Mouse (Mus musculus) hindbrain, postnatal 0 days (tissue): Measurements from ENCODE around the gene Nr3c2. TPM values are rescaled to one million over a fixed set of nuclear protein-coding genes. Genes with fewer than 3 reads are reported as not detected.

Experiments used
- ATAC-seq: fragments of 200-750 bp; cut with Nextera tagmentation; 2 replicates; pipeline ENCODE4 v1.8.0; 2017; ENCODE audit warnings: mild to moderate bottlenecking, moderate TSS enrichment, moderate library complexity
- DNase-seq: peaks from one replicate; pipeline ENCODE4 v3.0.0-alpha.2; 2015; ENCODE audit warnings: low spot score
- H3K27ac ChIP-seq: fragments of 300-500 bp; sonication (generic); 2 replicates; pipeline ENCODE4 v1.5.1; 2014; ENCODE audit warnings: mild to moderate bottlenecking
- H3K27me3 ChIP-seq: fragments of 300-500 bp; sonication (generic); 2 replicates; pipeline ENCODE4 v1.6.1; 2014; ENCODE audit warnings: low read length, mixed read lengths; ENCODE audit not compliant: insufficient read depth
- H3K36me3 ChIP-seq: fragments of 300-500 bp; sonication (generic); 2 replicates; pipeline ENCODE4 v1.6.1; 2014; ENCODE audit warnings: low read length, mixed read lengths; ENCODE audit not compliant: insufficient read depth
- H3K4me1 ChIP-seq: fragments of 300-500 bp; sonication (generic); 2 replicates; pipeline ENCODE4 v1.6.1; 2014; ENCODE audit warnings: antibody characterized with exemption, low read length, mixed read lengths; ENCODE audit not compliant: insufficient read depth
- H3K4me2 ChIP-seq: fragments of 300-500 bp; sonication (generic); 2 replicates; pipeline ENCODE4 v1.6.1; 2014; ENCODE audit warnings: low read depth, mild to moderate bottlenecking, low read length, moderate library complexity, mixed read lengths
- H3K4me3 ChIP-seq: fragments of 300-500 bp; sonication (generic); 2 replicates; pipeline ENCODE4 v1.5.1; 2014; ENCODE audit warnings: low read length
- H3K9ac ChIP-seq: fragments of 300-500 bp; sonication (generic); replicated peaks from 2 replicates; pipeline ENCODE4 v1.6.1; 2014; ENCODE audit warnings: mild to moderate bottlenecking, low read length, moderate library complexity, mixed read lengths
- H3K9me3 ChIP-seq: fragments of 300-500 bp; sonication (generic); 2 replicates; pipeline ENCODE4 v1.6.1; 2016; ENCODE audit warnings: low read length, mixed read lengths
- CTCF ChIP-seq: IDR thresholded peaks from 2 replicates; pipeline ENCODE4 v1.5.1; 2016; ENCODE audit warnings: antibody characterized with exemption, control low read depth, low read depth
- WGBS: fragments of 180-500 bp; shearing (Covaris S2); extraction: QIAGEN DNeasy Blood & Tissue Kit; methylation state at CpG from one replicate; pipeline ENCODE4 v1.1.7; 2014; 5-methylcytosine and 5-hydroxymethylcytosine counted together
- polyA plus RNA-seq: library from polyadenylated mRNA; unstranded; fragments of >200 nt; fragmentation: Nextera tagmentation; extraction: Ambion mirVana; gene quantifications from 2 replicates; pipeline ENCODE4 v1.2.1, GENCODE M21; 2015
- total RNA-seq: library from RNA; depleted of rRNA; stranded (reverse); fragments of >200 nt; gene quantifications from 2 replicates; pipeline ENCODE4 v1.2.3, GENCODE M21; 2014

Nr3c2 gene
- total and polyA plus RNA-seq, 2 experiments from 2014 or later, result 6.8 to 6.9 TPM

GRCm38 (mm10) chr8:77121571-77121890 lies 222.3 kb downstream of the Nr3c2 start:
- Histone ChIP-seq H3K4me1 (no peaks in the 10 kb centered on the region), H3K9me3 (no peaks in the 10 kb centered on the region), H3K9ac (no peak overlapping the region), H3K4me2 (no peak overlapping the region), H3K27me3 (no peaks in the 10 kb centered on the region), H3K36me3 (no peaks in the 10 kb centered on the region), H3K4me3 (no peak overlapping the region), H3K27ac (no peak overlapping the region)
- ATAC-seq (no peak), DNase-seq (peak; percentile 18)
- no peak for TF ChIP-seq CTCF
- WGBS, result 58% methylated on average over 1 of the region's 1 CpGs

- Histone ChIP-seq H3K4me3 (no peak overlapping the region), H3K27ac (no peak overlapping the region), H3K4me2 (no peak overlapping the region), H3K36me3 (no peaks in the 10 kb centered on the region), H3K4me1 (no peaks in the 10 kb centered on the region), H3K27me3 (no peaks in the 10 kb centered on the region), H3K9me3 (no peaks in the 10 kb centered on the region), H3K9ac (no peak overlapping the region)
- no peak for TF ChIP-seq CTCF
- DNase-seq (no peak), ATAC-seq (no peak)
- 76% methylated on average over 5 of the region's 5 CpGs for WGBS
Observed at GRCm38 (mm10) chr8:77122300-77122699, 223.1 kb downstream of the Nr3c2 start.

GRCm38 (mm10) chr8:77125777-77126176 lies 226.5 kb downstream of the Nr3c2 start:
- Histone ChIP-seq H3K27me3 (no peaks in the 10 kb centered on the region), H3K27ac (no peak overlapping the region), H3K36me3 (no peaks in the 10 kb centered on the region), H3K9me3 (no peaks in the 10 kb centered on the region), H3K4me1 (no peaks in the 10 kb centered on the region), H3K9ac (no peak overlapping the region), H3K4me2 (no peak overlapping the region), H3K4me3 (no peak overlapping the region)
- 94% methylated on average over 7 of the region's 7 CpGs for WGBS
- DNase-seq (no peak), ATAC-seq (no peak)
- TF ChIP-seq CTCF, result no peak

- Histone ChIP-seq H3K9me3 (no peaks in the 10 kb centered on the region), H3K4me1 (no peaks in the 10 kb centered on the region), H3K27ac (no peak overlapping the region), H3K36me3 (no peaks in the 10 kb centered on the region), H3K27me3 (no peaks in the 10 kb centered on the region), H3K9ac (no peak overlapping the region), H3K4me2 (no peak overlapping the region), H3K4me3 (no peak overlapping the region)
- DNase-seq, result no peak
- ATAC-seq, result no peak
- 91% methylated on average over 4 of the region's 4 CpGs for WGBS
- no peak for TF ChIP-seq CTCF
Observed at GRCm38 (mm10) chr8:77128006-77128405, 228.8 kb downstream of the Nr3c2 start.

- H3K4me1 ChIP-seq, result no peaks in the 10 kb centered on the region
- 47% methylated on average over 11 of the region's 11 CpGs for WGBS
Observed at GRCm38 (mm10) chr8:77132903-77133637, 233.8 kb downstream of the Nr3c2 start.

GRCm38 (mm10) chr8:77133797-77134385 lies 234.6 kb downstream of the Nr3c2 start:
- no peaks in the 10 kb centered on the region for H3K4me1 ChIP-seq
- no peak for ATAC-seq
- H3K27me3 ChIP-seq, result no peaks in the 10 kb centered on the region
- no peaks in the 10 kb centered on the region for H3K9me3 ChIP-seq
- no peak overlapping the region for H3K9ac ChIP-seq
- no peak overlapping the region for H3K4me2 ChIP-seq
- H3K27ac ChIP-seq, result no peak overlapping the region
- H3K4me3 ChIP-seq, result no peak overlapping the region
- TF ChIP-seq CTCF, result no peak
- H3K36me3 ChIP-seq, result no peaks in the 10 kb centered on the region
- WGBS, result 74% methylated on average over 7 of the region's 7 CpGs
- DNase-seq, result no peak

More at GRCm38 (mm10) chr8:77132903-77133637, 233.8 kb downstream of the Nr3c2 start:
- Histone ChIP-seq H3K27ac (no peak overlapping the region), H3K4me3 (no peak overlapping the region), H3K36me3 (no peaks in the 10 kb centered on the region), H3K9ac (no peak overlapping the region), H3K27me3 (no peaks in the 10 kb centered on the region), H3K9me3 (no peaks in the 10 kb centered on the region), H3K4me2 (no peak overlapping the region)
- DNase-seq (no peak), ATAC-seq (no peak)
- no peak for TF ChIP-seq CTCF

GRCm38 (mm10) chr8:77145285-77145684 lies 246.0 kb downstream of the Nr3c2 start:
- WGBS, result 89% methylated on average over 3 of the region's 3 CpGs
- Histone ChIP-seq H3K9me3 (no peaks in the 10 kb centered on the region), H3K9ac (no peak overlapping the region), H3K27me3 (no peaks in the 10 kb centered on the region), H3K27ac (no peak overlapping the region), H3K4me2 (no peak overlapping the region), H3K36me3 (no peaks in the 10 kb centered on the region), H3K4me1 (no peaks in the 10 kb centered on the region), H3K4me3 (no peak overlapping the region)
- TF ChIP-seq CTCF, result no peak
- ATAC-seq, result 0 out of 2 replicates have a peak, but pooled peaks have one; percentile 24
- no peak for DNase-seq
